Mouse (Mus musculus) heart, postnatal 0 days (tissue): ENCODE measurements at regions not wholly inside any gene's neighbourhood (a gene's known extent, or its start where the extent isn't known, plus 50 kb on each side); places are given as distances from the start of the nearest gene placed in this dataset.

ENCODE experiments used
- CTCF ChIP-seq: IDR thresholded peaks from 2 replicates; pipeline ENCODE4 v1.5.1; 2016; ENCODE audit warnings: antibody characterized with exemption, control low read depth, low read depth
- EP300 ChIP-seq: IDR thresholded peaks from 2 replicates; pipeline ENCODE4 v1.6.1; 2016; ENCODE audit warnings: antibody characterized with exemption, low read depth

- TF ChIP-seq CTCF (no peak), EP300 (no peak)
Observed at GRCm38 (mm10) chr12:14204491-14204890, 52.6 kb upstream of the Fam84a start.
